Mouse (Mus musculus) neural tube, embryonic 10.5 days (tissue): ENCODE data around the gene H2al2a.
"Not testable (repeated sequence)": the region's sequence is repeated elsewhere in the genome, so short reads cannot be mapped to it uniquely, and the experiment has no call there.

ENCODE experiments used
- DNase-seq: peaks from one replicate; pipeline ENCODE4 v3.0.0-alpha.2; 2017; ENCODE audit warnings: low spot score; ENCODE audit errors: extremely low spot score

The H2al2a gene

DNA sequence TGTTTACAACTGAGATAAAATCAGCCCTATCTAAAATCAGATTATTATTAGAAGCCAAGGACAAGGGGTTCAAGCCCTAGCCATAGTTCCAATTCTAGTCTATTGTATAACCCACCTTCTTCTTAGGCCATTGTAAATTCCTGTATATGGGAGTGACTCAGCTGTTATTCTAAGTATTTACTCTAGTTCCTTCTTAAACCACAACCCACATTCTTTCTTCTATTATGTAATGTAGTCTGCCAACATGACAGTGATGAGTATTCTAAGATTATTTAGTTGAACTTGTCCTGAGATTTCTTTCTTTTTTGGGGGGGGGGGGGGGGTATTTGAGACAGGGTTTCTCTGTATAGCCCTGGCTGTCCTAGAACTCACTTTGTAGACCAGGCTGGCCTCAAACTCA lies 19.1 kb downstream of the H2al2a start:
- DNase-seq, result not testable (repeated sequence)

DNA sequence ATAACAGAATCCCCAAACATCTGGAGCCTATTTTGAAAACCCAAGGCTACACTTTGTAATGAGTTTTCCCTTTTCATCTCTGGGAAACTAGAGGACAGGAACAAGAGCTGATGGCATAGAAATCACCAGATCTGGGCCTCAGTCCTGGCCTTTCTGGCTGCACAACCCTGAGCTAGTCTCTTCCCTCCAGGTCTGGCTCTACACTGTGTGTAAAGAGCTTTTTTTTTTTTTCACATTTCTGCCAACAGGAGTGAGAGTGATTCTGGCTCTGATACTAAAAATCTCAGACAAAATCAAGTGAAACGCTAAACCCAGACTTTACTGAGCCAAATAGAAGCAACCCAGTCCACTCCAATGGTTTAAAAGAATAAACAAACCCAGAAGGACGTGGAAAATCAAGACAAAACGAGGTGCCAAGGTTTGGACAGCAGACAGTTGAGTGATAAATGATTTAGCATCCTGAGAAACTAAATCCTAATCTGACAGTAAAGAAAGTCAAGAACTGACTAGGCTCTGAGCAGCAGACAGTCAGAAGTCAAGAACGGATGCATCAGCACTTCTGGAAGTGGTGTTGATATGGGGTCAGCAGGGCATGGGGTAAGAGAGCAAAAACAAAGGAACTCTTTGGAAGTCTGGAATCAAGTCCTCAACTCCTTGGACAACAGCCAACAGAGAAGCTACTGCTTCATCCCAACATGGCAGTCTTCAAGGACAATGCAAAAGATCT lies 21.0 kb downstream of the H2al2a start:
- no peak for DNase-seq

DNA sequence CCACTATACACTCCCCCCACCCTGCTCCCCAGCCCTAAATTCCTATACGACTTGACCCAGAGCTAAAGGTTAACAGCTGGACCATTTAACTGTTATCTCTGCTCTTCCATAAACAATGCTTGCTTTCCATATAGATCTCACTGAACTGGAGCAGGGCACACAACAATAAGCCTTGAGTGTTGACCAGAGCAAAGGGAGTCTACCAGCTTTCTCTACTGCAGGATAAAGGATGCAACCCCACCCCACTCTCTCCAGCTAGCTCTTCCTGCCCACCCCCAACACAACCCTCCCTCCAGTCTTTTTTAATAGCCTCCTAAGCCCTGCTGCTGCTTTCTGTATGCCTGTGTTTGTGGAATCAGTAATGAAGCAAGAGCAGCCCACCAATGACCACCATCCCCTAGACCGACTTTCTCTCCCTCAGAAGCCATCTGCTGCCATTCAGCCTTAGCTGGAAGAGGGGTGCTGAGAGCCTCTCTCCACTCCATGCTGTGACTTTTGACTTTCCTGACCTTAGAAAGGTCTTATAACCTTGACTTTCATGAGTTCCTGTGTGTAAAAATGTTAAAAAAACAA lies 22.8 kb downstream of the H2al2a start:
- DNase-seq, result no peak

DNA sequence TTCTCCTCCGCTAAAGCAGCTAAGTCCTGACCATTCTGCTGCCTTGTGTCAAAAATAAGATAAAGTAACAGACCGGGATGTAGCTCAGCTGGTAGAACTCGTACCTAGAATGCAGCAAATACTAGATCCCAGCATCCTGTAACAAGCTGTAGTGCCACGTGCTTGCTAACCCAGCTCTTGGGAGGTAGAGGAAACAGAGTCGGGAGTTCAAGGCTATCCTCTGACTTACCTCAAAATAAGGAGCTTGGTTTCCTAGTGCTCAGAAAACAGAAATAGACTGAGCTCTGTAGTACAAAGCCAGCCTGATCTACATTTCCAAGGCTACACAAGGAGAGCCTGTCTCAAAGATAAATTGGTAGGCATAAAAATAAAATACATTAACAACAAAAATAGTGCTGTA lies 23.5 kb downstream of the H2al2a start:
- no peak for DNase-seq

DNA sequence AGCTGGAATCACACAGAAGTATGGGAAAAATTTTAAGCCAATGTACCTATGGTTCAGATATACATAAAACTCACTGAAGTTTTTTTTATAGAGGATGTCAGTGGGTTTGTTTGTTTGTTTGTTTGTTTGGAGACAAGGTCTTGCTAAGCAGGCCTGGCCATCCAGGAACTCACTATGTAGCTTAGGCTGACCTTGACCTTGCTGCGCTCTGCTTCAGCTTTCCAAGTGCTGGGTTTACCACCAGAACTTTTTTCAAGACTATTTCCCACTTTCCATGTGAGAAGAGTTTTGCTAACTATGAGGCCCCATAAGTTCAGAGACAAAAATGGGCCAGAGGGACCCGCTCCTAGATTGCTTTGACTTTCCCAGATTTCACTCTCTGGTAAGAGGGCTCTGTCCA lies 23.9 kb downstream of the H2al2a start:
- DNase-seq, result no peak

DNA sequence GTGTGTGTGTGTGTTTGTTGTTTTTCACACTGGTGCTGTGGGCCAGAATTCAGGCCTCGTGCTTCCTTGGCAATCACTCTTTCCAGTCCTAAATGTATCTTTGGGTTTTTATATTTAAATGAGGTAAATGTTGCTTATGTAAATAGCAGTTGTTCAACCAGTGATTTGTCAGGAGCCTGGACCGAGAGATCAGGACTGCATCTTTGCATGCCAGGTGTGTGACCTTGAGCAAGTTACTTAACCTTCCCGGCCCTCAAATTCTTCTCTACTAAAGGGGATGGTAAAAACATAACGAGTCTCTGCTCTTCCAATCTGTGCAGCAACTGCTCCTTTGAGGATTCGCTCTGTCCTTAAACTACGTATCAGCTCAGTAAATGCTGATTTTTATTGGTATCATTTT lies 25.4 kb downstream of the H2al2a start:
- DNase-seq, result no peak

DNA sequence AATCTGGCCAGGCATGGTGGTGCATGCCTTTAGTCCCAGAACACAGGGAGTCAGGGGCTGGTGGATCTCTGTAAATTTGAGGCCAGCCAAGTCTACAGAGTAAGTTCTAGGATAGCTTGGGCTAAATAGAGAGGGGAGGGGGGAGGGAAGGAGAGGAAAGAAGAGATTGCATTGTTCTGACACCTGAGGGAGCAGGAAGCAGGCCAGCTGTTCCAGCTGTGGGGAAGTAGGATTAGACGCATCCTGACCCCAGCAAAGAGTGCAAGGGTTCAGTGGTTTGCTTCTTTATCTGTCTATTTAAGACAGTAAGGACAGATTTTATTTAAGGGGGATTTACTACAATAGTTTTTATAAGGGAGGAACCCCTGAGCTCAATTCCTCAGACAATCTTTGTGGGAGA lies 26.1 kb downstream of the H2al2a start:
- no peak for DNase-seq

DNA sequence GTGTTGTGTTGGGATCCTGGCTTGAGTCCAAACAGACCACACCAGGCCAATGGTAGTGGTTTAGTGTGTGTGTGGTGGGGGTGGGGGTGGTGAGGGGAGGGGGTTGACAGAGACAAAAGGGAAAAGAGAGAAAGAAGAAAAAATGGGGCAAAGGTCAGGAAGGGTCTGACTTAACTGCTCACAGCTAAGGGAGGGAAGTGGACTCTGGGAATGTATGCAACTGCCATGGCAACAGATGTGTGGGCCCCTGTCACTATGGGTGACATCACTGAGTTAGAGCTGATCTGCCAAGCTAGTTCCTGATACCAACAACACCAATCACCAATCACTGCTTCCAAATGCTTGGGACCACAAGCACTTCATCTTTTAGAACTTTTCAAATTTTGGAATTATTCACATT lies 26.6 kb downstream of the H2al2a start:
- DNase-seq, result peak; percentile 30

DNA sequence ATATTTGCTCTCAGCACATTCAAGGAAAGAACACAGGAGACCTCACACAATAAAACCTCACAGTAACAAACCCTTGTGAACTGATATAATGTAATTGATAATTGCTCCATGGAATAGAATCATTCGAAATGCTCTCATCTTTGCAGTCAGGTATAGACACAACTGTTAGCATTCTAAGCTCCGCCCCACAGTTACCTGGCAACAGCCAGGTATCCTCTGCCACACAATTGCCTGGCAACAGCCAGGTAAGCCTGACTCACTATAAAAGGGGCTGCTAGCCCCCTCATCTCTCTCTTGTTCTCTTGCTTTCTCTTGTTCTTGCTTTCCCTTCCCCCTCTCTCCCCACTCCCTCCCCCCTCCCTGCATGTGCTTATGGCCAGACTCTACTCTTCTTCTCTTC lies 28.2 kb downstream of the H2al2a start:
- no peak for DNase-seq

DNA sequence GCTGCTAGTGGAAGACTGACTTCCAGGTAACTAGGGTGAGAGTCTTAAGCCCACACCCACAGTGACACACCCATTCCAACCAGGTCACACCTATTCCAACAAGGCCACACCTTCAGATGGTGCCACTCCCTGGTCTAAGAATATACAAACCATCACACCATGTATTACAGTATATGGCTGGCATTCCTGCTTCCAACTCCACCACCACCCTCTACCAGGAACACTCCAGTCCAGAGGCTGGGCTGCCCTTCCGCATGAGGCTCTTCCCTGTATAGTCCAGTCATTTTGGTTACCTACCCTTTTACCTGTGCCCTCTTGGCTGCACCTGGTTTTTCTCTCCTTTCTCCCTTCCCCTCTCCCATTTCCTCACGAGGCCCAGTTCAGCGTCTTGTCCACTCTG lies 28.7 kb downstream of the H2al2a start:
- not testable (repeated sequence) for DNase-seq

DNA sequence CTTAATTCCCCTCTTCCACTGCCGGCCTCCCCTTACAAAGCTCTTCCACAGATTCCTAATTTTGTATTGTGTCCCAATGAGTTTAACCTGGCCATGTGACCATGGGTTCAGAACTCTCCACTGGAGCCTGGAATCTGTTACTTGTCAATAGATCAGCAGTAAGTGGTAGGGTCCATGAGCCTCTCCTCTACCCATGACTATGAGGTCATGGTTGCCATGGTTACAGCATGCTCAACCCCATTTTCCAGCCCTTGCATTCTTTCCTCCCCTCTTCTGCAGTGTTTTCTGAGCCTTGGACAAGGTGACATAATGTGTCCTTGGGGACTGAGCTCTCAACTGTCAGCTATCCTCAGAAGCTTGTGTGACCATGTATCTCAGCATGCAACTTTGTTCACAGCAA lies 37.3 kb downstream of the H2al2a start:
- no peak for DNase-seq

DNA sequence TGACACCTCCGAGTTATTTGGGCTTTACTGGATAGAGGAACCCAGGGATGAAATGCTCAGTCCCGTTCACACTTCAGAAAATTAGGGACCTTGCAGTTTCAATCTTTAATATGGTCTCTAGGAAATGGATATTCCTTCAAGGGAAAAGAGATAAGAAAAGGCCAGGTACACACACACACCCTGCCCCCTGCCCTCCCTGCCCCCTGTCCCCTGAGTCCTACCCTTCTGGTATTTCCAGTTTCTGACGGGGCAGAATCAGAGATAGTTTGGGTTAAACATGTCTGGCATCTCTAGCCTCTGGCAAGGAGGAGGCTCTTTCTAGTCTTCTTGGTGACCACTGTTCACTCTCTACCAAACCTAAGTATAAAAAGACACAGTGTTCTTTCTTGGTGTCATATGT lies 49.9 kb downstream of the H2al2a start:
- DNase-seq, result no peak
